Mouse (Mus musculus): ENCODE results near the gene Gpr35. TPM values are rescaled to one million over a fixed set of nuclear protein-coding genes. Genes with fewer than 3 reads are reported as not detected.

The Gpr35 gene
- polyA plus RNA-seq, 1 experiment from 2014 or later = 0.48 TPM

- Histone ChIP-seq H3K4me1 (peaks cover 29% of the 10 kb centered on the region), H3K4me3 (peak within 1 kb of the TSS; percentile 76), H3K9me3 (peaks cover 6% of the 10 kb centered on the region), H3K9ac (peak within 1 kb of the TSS; percentile 85), H3K4me2 (peak within 1 kb of the TSS; percentile 85), H3K27ac (replicated peaks) (peak within 1 kb of the TSS; percentile 92), H3K27me3 (replicated peaks) (no peaks in the 10 kb centered on the region; the same call in 1 of the 2 replicates), H3K36me3 (peaks cover 16% of the 10 kb centered on the region)
- WGBS = under 1% methylated on average over 45 of the region's 45 CpGs
- ATAC-seq (ENCODE audit: extremely low read depth, insufficient number of reproducible peaks, low FRiP score, low TSS enrichment) = peak; percentile 96
Observed at GRCm38 (mm10) chr1:92934182-92934827, 16.4 kb upstream of the Gpr35 start, which contains the start of gene Capn10. TSS of gene Capn10 (plus strand) at chr1:92934376.

- no peaks in the 10 kb centered on the region; the same call in 1 of the 2 replicates for H3K27me3 ChIP-seq (replicated peaks)
- peak overlapping the region; percentile 85 for H3K9ac ChIP-seq
- ATAC-seq (ENCODE audit: extremely low read depth, insufficient number of reproducible peaks, low FRiP score, low TSS enrichment) = no peak
- peaks cover 26% of the 10 kb centered on the region for H3K4me1 ChIP-seq
- H3K4me3 ChIP-seq = peak overlapping the region; percentile 76
- H3K27ac ChIP-seq (replicated peaks) = peak overlapping the region; percentile 92
- H3K9me3 ChIP-seq = peaks cover 6% of the 10 kb centered on the region
- 19% methylated on average over 10 of the region's 10 CpGs for WGBS
- H3K36me3 ChIP-seq = peaks cover 26% of the 10 kb centered on the region
- H3K4me2 ChIP-seq = peak overlapping the region; percentile 85
Observed at GRCm38 (mm10) chr1:92935054-92935962, 15.4 kb upstream of the Gpr35 start.

- H3K9me3 ChIP-seq = peaks cover 6% of the 10 kb centered on the region
- H3K4me1 ChIP-seq = peaks cover 24% of the 10 kb centered on the region
- peaks cover 32% of the 10 kb centered on the region for H3K36me3 ChIP-seq
- peak overlapping the region; percentile 76 for H3K4me3 ChIP-seq
- H3K27ac ChIP-seq (replicated peaks) = no peak overlapping the region
- ATAC-seq (ENCODE audit: extremely low read depth, insufficient number of reproducible peaks, low FRiP score, low TSS enrichment) = no peak
- WGBS = 29% methylated on average over 2 of the region's 2 CpGs
- H3K27me3 ChIP-seq (replicated peaks) = no peaks in the 10 kb centered on the region; the same call in 1 of the 2 replicates
- H3K4me2 ChIP-seq = peak overlapping the region; percentile 85
- H3K9ac ChIP-seq = peak overlapping the region; percentile 85
Observed at GRCm38 (mm10) chr1:92935977-92936376, 14.7 kb upstream of the Gpr35 start.

GRCm38 (mm10) chr1:92936467-92936866 is 14.2 kb upstream of the Gpr35 start:
- no peak overlapping the region for H3K27ac ChIP-seq (replicated peaks)
- no peak overlapping the region for H3K4me3 ChIP-seq
- 75% methylated on average over 3 of the region's 3 CpGs for WGBS
- H3K4me2 ChIP-seq = no peak overlapping the region
- H3K9ac ChIP-seq = no peak overlapping the region
- no peaks in the 10 kb centered on the region; the same call in 1 of the 2 replicates for H3K27me3 ChIP-seq (replicated peaks)
- ATAC-seq (ENCODE audit: extremely low read depth, insufficient number of reproducible peaks, low FRiP score, low TSS enrichment) = no peak
- peaks cover 24% of the 10 kb centered on the region for H3K4me1 ChIP-seq
- peaks cover 37% of the 10 kb centered on the region for H3K36me3 ChIP-seq
- peaks cover 6% of the 10 kb centered on the region for H3K9me3 ChIP-seq

- Histone ChIP-seq H3K4me3 (no peak overlapping the region), H3K9me3 (peaks cover 1% of the 10 kb centered on the region), H3K4me1 (peaks cover 24% of the 10 kb centered on the region), H3K9ac (no peak overlapping the region), H3K27ac (replicated peaks) (no peak overlapping the region), H3K36me3 (peaks cover 49% of the 10 kb centered on the region), H3K4me2 (no peak overlapping the region), H3K27me3 (replicated peaks) (no peaks in the 10 kb centered on the region)
- no peak for ATAC-seq (ENCODE audit: extremely low read depth, insufficient number of reproducible peaks, low FRiP score, low TSS enrichment)
- WGBS = 85% methylated on average over 3 of the region's 3 CpGs
Observed at GRCm38 (mm10) chr1:92937797-92938196, 12.9 kb upstream of the Gpr35 start.

- ATAC-seq (ENCODE audit: extremely low read depth, insufficient number of reproducible peaks, low FRiP score, low TSS enrichment) = no peak
- no peaks in the 10 kb centered on the region for H3K9me3 ChIP-seq
- no peak overlapping the region for H3K4me3 ChIP-seq
- peaks cover 19% of the 10 kb centered on the region for H3K4me1 ChIP-seq
- H3K27ac ChIP-seq (replicated peaks) = no peak overlapping the region
- no peaks in the 10 kb centered on the region for H3K27me3 ChIP-seq (replicated peaks)
- peaks cover 66% of the 10 kb centered on the region for H3K36me3 ChIP-seq
- no peak overlapping the region for H3K4me2 ChIP-seq
- H3K9ac ChIP-seq = no peak overlapping the region
- 89% methylated on average over 4 of the region's 4 CpGs for WGBS
Observed at GRCm38 (mm10) chr1:92939746-92940145, 10.9 kb upstream of the Gpr35 start.

GRCm38 (mm10) chr1:92943219-92943989 is 7.3 kb upstream of the Gpr35 start:
- Histone ChIP-seq H3K4me2 (no peak overlapping the region), H3K36me3 (peaks cover 94% of the 10 kb centered on the region), H3K4me3 (no peak overlapping the region), H3K4me1 (no peaks in the 10 kb centered on the region), H3K27me3 (replicated peaks) (no peaks in the 10 kb centered on the region), H3K9ac (no peak overlapping the region), H3K9me3 (no peaks in the 10 kb centered on the region), H3K27ac (replicated peaks) (no peak overlapping the region)
- ATAC-seq (ENCODE audit: extremely low read depth, insufficient number of reproducible peaks, low FRiP score, low TSS enrichment) = no peak
- 88% methylated on average over 19 of the region's 19 CpGs for WGBS

- H3K36me3 ChIP-seq = peaks cover 56% of the 10 kb centered on the region
- no peak overlapping the region for H3K27ac ChIP-seq (replicated peaks)
Observed at GRCm38 (mm10) chr1:92947966-92948365, 2.7 kb upstream of the Gpr35 start.

GRCm38 (mm10) chr1:92949426-92949825 is 1.2 kb upstream of the Gpr35 start:
- no peak overlapping the region for H3K4me3 ChIP-seq
- no peak overlapping the region for H3K4me2 ChIP-seq
- H3K4me1 ChIP-seq = no peaks in the 10 kb centered on the region
- ATAC-seq (ENCODE audit: extremely low read depth, insufficient number of reproducible peaks, low FRiP score, low TSS enrichment) = no peak
- H3K27me3 ChIP-seq (replicated peaks) = no peaks in the 10 kb centered on the region
- no peak overlapping the region for H3K9ac ChIP-seq
- WGBS = 45% methylated on average over 6 of the region's 6 CpGs
- no peak overlapping the region for H3K27ac ChIP-seq (replicated peaks)
- peaks cover 42% of the 10 kb centered on the region for H3K36me3 ChIP-seq
- H3K9me3 ChIP-seq = no peaks in the 10 kb centered on the region

More at GRCm38 (mm10) chr1:92947966-92948365, 2.7 kb upstream of the Gpr35 start:
- Histone ChIP-seq H3K4me2 (no peak overlapping the region), H3K4me3 (no peak overlapping the region), H3K9ac (no peak overlapping the region), H3K9me3 (no peaks in the 10 kb centered on the region), H3K27me3 (replicated peaks) (no peaks in the 10 kb centered on the region), H3K4me1 (no peaks in the 10 kb centered on the region)
- ATAC-seq (ENCODE audit: extremely low read depth, insufficient number of reproducible peaks, low FRiP score, low TSS enrichment) = no peak
- WGBS = 89% methylated on average over 3 of the region's 3 CpGs

- Histone ChIP-seq H3K4me1 (no peaks in the 10 kb centered on the region), H3K4me3 (no peak overlapping the region), H3K27ac (replicated peaks) (no peak overlapping the region), H3K9me3 (no peaks in the 10 kb centered on the region), H3K9ac (no peak overlapping the region), H3K4me2 (no peak overlapping the region), H3K36me3 (peaks cover 2% of the 10 kb centered on the region; the same call in 1 of the 2 replicates), H3K27me3 (replicated peaks) (0 out of 2 replicates have a peak, but pooled peaks cover 3% of the 10 kb centered on the region)
- ATAC-seq (ENCODE audit: extremely low read depth, insufficient number of reproducible peaks, low FRiP score, low TSS enrichment) = no peak
- WGBS = 59% methylated on average over 2 of the region's 2 CpGs
Observed at GRCm38 (mm10) chr1:92953641-92954040, 3.0 kb downstream of the Gpr35 start.
